Mouse (Mus musculus) G1E-ER4 (cell line): Measurements from ENCODE around the gene Rpl22. TPM values are rescaled to one million over a fixed set of nuclear protein-coding genes. Genes with fewer than 3 reads are reported as not detected.

Source experiments
- GATA1 ChIP-seq: IDR thresholded peaks from one replicate; pipeline ENCODE4 v1.8.0; 2012; ENCODE audit warnings: low read length, inconsistent platforms
- polyA plus RNA-seq: library from polyadenylated mRNA; stranded (reverse); fragments of >175 nt; gene quantifications from 2 replicates; pipeline ENCODE4 v1.2.3, GENCODE M21; 2012

Rpl22 gene
- polyA plus RNA-seq, 1 experiment, result 67.9 TPM

- no peak for TF ChIP-seq GATA1
Measured at GRCm38 (mm10) chr4:152315498-152316213, 9.9 kb upstream of the Rpl22 start.

- no peak for TF ChIP-seq GATA1
Measured at GRCm38 (mm10) chr4:152317631-152318033, 7.9 kb upstream of the Rpl22 start.

GRCm38 (mm10) chr4:152318517-152319234, 6.9 kb upstream of the Rpl22 start, which contains the start of gene Rnf207:
TSS of gene Rnf207 (minus strand) at chr4:152318993.
- TF ChIP-seq GATA1, result no peak

GRCm38 (mm10) chr4:152321464-152321863, 4.1 kb upstream of the Rpl22 start:
- no peak for TF ChIP-seq GATA1

GRCm38 (mm10) chr4:152324641-152325562, 640 bp upstream of the Rpl22 start:
- TF ChIP-seq GATA1, result no peak

- no peak for TF ChIP-seq GATA1
Measured at GRCm38 (mm10) chr4:152326543-152326942, 1.0 kb downstream of the Rpl22 start.

- TF ChIP-seq GATA1, result no peak
Measured at GRCm38 (mm10) chr4:152328691-152329090, 3.1 kb downstream of the Rpl22 start.

GRCm38 (mm10) chr4:152332952-152333351, 7.4 kb downstream of the Rpl22 start:
- no peak for TF ChIP-seq GATA1

- TF ChIP-seq GATA1, result no peak
Measured at GRCm38 (mm10) chr4:152333587-152333986, 8.0 kb downstream of the Rpl22 start.

- no peak for TF ChIP-seq GATA1
Measured at GRCm38 (mm10) chr4:152337772-152338171, 12.2 kb downstream of the Rpl22 start.

- no peak for TF ChIP-seq GATA1
Measured at GRCm38 (mm10) chr4:152338419-152339292, 13.1 kb downstream of the Rpl22 start, which contains the start of gene Chd5. TSS of gene Chd5 (plus strand) at chr4:152338651.

GRCm38 (mm10) chr4:152339293-152339790, 13.8 kb downstream of the Rpl22 start:
- no peak for TF ChIP-seq GATA1

GRCm38 (mm10) chr4:152340584-152341284, 15.2 kb downstream of the Rpl22 start:
- no peak for TF ChIP-seq GATA1

- no peak for TF ChIP-seq GATA1
Measured at GRCm38 (mm10) chr4:152343296-152343695, 17.8 kb downstream of the Rpl22 start.
